Mouse (Mus musculus) telencephalon, adult 2 months (tissue): Measurements from ENCODE around the gene Pbx2.
A peak's percentile ranks its signal among the peaks of the same experiment; 100 is the strongest.

Source experiments
- DNase-seq: peaks from one replicate; pipeline ENCODE4 v3.0.0-alpha.2; 2011; ENCODE audit warnings: low read depth, low spot score

Gene Pbx2

DNA sequence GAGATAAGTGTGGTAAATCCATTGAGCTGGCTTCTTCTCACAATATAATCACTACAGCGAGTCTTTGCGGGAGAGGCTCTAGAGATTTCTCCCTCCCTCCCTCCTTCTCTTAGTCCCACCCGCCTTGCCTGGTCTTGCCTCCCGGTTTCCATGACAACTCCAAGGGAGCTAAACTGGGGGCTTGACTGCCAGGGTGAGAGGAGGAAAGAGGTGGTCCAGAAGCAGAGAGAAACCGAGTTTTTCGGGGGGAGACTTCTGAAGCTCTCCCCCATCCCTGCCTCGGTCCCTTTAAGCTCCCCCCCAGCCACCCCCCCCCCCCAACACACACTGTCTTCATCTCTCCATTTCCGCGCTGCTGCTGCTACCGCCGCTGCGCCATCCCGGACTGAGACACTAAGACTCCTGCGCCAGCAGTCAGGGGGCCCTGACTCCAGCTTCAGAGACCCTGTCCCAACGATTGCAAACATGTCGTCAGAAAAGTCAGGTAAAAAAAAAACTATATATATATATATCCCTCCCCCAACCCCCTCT lies 38.2 kb downstream of the Pbx2 start, which contains the start of gene Prrt1:
Gene Prrt1, plus strand, starts transcription at position 313 of the 531 bp plus-strand sequence.
- DNase-seq, result peak; percentile 89

DNA sequence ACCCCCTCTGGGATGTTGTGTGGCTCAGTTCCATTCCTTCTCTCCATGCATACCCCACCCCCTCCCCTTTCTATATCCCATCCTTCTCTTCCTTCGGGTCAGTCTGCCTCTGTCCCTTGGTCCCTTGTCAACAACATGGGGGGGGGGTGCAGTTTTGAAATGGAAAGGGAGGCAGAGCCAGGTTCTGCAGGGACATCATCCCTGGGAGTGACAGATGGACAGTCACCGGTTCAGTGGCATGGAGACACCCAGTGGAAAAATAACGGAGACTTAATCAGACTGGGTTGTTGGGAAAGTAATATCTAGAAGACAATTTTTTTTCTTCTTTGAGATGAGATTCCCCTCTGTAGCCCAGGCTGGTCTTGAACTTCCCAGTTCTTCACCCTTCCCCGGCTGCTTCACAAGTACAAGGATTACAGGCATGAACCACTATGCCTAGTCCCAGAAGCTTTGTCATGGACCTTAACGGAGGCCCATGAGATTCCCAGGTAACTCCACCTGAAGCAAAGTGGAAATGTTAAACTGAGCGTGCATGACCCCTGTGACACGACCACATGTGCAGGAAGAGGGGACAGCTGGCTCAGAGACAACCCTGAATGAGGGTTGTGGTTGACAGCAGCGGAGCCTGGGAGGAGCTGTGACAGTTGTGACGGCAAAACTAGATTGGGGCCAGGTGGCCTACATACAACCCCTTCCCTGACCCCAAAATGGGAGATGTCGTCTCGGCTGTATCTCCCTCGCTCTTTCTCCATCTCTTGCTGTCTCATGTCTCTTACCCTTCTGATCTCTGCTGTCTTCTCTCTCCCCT lies 38.9 kb downstream of the Pbx2 start:
- DNase-seq, result no peak

DNA sequence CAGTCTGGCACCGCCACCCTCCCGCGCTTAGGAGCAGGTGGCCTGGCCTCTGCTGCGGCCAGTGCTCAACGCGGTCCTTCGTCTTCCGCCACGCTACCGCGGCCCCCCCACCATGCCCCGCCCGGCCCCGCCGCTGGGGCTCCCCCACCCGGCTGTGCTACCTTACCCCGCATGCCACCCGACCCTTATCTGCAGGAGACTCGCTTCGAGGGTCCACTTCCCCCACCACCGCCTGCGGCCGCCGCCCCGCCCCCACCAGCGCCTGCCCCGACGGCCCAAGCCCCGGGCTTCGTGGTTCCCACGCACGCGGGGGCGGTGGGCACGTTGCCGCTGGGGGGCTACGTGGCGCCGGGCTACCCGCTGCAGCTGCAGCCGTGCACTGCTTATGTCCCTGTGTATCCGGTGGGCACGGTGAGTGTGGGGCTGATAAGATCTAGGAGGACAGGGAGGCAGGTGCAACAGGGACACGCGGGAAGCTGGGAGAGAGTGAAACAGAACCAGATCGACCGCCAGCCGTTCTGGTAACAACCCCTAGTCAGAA lies 39.8 kb downstream of the Pbx2 start:
- no peak for DNase-seq

DNA sequence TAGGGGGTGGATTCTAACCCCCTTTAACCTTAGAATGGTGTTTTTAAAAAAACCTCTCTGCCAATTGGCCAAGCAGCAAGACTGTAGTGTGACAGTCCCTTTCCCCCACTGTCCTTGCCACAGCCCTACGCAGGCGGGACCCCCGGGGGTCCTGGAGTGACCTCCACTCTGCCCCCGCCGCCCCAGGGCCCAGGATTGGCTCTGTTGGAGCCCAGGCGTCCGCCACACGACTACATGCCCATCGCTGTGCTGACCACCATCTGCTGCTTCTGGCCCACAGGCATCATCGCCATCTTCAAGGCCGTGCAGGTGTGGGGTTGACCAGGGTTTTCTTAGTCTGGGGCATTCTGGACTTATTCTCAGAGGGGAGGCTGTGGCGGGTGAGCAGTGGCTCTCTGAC lies 40.6 kb downstream of the Pbx2 start:
- DNase-seq, result no peak

DNA sequence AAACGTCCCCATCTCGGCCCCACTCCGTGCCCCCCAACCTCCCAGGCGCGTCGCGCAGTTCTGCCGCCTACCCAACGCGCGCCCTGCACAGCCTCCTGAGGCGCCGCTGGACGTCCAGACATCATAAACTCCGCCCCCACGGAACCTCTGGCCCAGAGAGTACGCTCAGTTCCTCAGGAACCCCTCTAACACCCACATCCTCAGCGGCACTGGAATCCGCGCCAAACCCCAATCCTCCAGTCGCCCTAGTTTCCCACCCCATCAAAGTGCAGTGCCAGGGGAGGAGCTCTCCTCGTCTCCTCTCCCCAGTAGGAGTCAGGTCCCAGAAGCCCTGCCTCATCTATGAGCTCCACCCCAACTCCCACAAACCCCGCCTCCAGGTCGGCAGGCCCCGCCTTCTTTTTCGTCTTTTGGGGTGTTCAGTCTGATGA lies 41.2 kb downstream of the Pbx2 start:
- peak; percentile 88 for DNase-seq

DNA sequence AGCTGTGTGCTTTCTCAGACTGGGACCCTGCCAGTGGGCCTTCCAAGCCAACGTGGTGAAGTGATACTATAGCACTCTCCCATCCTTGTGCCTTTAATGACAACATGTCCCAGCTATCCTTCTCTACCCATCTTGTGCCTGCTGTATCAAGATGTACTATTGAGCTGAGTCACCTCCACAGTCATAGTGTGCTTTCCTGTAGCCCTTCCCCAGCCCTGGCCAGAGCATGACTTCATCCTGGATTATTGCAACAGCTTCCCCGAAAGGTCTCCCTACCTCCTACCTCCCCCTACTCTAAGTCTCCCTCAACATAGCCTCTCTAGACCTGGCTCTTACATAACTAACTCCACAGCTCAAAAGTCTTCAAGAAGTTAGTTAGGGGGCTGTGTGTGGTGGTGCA lies 44.6 kb downstream of the Pbx2 start:
- no peak for DNase-seq

DNA sequence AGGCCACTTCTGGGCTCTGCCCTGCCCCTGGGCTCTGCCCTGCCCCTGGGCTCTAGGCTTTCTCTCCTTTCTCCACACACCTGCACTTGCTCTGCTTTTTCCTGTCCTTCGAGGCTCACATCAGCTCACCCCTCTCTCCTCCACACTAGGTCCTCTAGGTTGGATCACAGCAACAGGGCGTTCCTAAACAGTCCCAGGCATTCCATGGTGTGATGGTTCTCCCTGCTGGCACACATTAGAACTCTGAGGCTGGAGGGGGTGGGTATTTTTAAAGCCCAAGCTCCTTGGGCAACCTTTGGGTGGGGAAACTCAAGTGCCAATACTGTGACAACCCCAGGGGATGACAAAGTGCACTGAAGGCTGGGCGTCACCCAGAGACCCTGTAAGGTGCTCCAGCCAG lies 46.4 kb downstream of the Pbx2 start:
- no peak for DNase-seq

DNA sequence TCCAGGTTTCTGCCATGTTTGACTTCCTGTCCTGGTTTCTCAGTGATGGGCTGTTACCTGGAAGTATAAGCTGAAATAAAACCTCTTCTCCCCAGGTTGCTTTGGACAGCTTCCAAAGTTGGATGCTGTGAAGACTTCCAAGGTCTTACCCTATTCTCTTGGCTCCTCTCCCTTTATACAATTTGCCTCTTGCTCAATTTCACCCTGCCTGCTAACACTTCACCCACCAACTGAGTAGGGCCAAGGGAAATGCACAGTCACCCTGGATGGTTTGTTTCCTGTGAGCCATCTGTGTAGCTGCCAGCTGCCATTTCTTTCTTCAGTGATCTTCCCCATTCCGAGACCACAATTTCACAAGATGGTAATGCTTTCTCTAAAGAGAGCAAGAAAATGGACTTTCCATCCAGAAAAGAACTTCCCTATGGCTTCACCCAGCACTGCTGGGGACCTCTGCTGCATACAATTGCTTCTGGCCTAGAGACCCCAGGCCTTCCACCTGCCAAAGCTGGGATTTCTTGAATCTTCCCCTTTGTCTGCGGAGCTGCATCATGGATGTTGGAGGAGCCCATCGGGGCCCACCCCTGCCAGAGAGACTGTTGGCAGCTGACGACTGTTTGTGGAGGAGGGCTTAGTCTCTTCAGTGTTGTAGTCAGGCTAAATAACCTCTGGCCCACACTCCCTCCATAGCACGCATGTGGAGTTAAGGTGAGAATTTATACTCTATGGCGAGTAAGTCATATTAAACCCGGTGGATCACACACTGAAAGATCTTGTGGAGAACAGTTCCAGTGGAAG lies 48.6 kb downstream of the Pbx2 start:
- DNase-seq, result no peak

DNA sequence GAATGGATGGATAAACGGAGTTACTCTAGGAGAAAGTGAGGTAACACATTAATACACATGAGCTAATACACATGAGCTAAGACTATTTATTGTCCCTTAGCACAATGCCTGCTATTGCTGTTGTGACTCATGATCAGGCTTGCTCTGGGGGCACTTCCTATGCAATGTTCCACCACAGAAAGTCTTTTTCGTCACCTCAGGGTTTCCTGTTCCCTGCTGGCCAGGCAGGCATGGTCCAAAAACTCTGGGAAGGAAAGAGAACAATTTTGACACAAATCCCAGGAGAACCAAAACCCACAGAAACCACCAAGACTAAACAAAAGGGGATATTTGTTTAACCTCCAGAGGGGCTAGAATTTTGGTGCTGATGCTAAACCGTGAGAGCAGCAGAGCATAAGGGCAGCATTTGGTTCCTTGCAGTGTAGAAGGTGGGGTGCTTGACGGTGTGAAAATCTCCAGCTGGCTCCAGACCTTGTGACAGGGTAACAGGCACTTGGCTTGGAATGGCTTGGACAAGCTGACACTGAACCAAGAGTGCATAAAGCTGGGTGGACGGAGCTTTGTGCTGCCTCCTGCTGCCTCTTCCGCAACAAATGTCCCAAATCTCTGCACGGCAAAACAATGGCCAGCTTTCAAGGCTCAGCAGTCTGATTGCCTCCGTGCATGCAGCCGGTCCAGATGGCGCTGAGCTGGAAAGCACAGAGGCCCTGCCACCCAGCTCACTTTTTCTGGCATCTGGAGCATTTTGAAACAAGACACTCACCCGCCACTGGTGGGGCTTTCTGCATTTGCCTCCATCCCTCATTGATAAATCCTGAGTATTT lies 49.9 kb downstream of the Pbx2 start:
- peak; percentile 72 for DNase-seq

DNA sequence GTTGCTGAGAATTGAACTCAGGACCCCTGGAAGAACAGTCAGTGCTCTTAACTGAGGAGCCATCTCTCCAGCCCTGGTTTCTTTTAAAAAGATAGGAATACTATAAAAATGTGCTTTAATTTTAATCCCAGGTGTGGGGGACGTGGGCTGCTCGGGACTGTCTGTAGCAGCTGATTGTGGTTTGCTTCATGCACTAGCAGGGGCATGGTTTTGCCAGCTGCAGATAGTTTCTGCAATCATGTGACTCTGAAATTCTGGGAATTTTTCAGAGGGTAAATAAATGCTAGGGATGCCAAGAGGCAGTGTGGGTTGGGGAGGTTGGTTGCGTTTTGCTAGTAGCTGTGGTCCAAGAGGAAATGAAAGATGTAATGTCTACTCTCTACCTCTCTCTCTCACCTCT lies 50.9 kb downstream of the Pbx2 start:
- DNase-seq, result no peak

DNA sequence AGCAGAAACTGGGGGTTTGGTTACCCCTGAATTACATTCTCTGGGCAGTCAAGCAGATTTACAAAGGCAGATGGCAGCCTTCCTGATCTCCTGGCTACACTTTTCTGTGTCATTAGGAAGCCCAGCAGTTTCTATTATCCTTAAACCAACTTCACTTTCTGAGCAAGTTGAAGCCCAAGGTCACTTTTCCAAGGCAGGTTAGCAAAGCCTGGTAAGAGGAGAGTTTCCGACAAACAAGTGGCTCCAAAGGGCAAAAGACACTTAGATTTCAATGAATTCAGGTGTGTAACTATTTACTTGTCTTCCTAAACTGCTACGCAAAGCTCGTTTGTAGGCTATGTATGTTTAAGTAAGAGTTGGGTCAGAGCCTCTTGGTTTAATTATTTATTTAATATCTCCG lies 52.3 kb downstream of the Pbx2 start:
- DNase-seq, result no peak

DNA sequence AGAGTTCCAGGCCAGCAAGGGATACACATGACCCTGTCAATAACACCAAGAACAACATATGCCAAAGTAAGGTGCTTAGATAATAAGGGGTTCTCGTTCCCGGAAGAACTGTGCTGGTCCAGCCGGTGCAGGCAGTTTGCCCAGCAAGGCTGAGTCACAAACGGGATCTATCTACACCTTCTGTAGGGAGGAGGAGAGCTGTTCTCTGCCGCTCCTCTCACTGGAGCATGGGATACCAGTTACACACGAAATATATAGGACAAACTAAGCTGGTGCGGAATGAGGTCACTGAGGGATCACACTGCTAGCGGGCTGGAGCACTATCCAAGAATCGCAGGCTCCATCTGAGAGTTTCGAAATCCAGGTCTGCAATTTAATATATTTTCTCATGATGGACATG lies 52.9 kb downstream of the Pbx2 start:
- DNase-seq, result no peak

DNA sequence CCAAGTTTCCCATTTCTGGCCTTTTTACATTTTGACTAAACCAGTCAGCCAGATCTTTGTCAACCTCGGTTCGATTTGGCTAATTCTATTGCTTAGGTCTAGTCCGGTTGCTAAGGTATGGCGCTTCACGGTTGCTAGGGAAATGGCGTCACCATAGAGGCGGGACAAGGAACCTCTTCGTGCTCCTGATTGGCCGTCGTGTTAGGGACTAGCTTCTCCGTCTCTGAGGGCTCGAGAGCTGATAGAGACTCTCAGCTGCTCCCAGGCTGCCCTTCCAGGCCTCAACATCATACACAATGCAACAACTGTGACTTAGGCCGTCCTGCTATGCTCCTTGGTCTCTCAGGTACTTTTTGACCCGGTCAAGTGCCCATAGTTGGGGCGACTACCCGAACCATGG lies 53.5 kb downstream of the Pbx2 start, which contains the start of gene Fkbpl:
Gene Fkbpl, plus strand, starts transcription at position 157 of the 400 bp plus-strand sequence.
- peak; percentile 97 for DNase-seq

DNA sequence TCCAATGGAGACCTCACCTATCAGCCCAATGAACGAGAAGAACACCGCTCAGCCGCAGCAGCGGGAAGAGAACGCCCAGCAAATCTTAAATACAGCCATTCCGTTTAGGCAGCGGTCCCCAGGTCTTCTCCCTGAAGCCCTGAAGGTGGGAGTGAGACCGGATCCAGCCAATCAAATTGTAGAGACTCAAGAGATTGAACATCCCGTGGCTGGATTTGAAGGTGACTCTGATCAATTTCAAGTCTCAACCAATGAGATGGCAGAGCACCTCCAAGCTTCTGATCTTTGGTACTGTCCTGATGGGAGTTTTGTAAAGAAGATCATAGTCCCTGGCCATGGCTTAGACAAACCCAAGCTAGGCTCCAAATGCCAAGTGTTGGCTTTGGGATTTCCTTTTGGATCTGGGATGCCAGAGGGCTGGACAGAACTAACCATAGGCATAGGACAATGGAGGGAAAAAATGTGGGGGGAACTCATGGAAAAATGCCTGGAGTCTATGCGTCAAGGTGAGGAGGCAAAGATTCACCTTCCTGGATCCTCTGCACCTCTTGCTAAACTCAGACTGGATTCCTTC lies 54.3 kb downstream of the Pbx2 start:
- no peak for DNase-seq

DNA sequence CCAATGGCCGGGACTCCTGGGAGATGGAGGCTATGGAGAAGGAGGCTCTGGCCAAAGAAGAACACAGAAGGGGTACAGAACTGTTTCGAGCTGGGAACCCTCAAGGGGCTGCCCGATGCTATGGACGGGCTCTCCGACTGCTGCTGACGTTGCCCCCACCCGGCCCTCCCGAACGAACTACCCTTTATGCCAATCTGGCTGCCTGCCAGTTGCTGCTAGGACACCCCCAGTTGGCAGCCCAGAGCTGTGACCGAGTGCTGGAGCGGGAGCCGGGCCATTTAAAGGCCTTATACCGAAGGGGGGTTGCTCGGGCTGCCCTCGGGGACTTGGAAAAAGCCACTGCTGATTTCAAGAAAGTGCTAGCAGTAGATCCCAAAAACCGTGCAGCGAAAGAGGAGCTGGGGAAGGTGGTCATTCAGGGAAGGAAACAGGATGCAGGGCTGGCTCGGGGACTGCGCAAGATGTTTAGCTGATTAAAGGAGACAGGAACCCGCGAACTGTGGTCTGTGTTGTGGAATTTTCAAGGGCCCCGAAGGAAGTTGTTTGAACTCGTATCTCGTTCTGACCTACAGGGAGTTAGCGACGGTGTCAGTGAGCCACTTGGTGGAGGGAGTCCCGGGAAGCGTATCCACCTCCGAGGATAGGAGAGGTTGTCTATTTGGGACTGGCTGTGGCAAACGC lies 54.9 kb downstream of the Pbx2 start:
- no peak for DNase-seq
